Mouse (Mus musculus) testis, postnatal 10 days (tissue): Measurements from ENCODE around the gene Tmem38a.

Source experiments
- DNase-seq: peaks from one replicate; pipeline ENCODE4 v3.0.0; 2021; ENCODE audit warnings: low spot score

The Tmem38a gene

GRCm38 (mm10) chr8:72571611-72572473 is at the start of gene Tmem38a:
Gene Tmem38a (plus strand): TSS chr8:72572055.
- peak; percentile 88 for DNase-seq

- DNase-seq, result no peak
Measured at GRCm38 (mm10) chr8:72532103-72532502, 39.8 kb upstream of the Tmem38a start.

GRCm38 (mm10) chr8:72534888-72535287 is 37.0 kb upstream of the Tmem38a start:
- no peak for DNase-seq

GRCm38 (mm10) chr8:72539234-72539633 is 32.6 kb upstream of the Tmem38a start:
- DNase-seq, result no peak

GRCm38 (mm10) chr8:72547122-72547801 is 24.6 kb upstream of the Tmem38a start:
- peak; percentile 61 for DNase-seq

- peak; percentile 98 for DNase-seq
Measured at GRCm38 (mm10) chr8:72547802-72548643, 23.8 kb upstream of the Tmem38a start, which contains the start of gene Med26. Gene Med26 (minus strand): TSS chr8:72548270.

GRCm38 (mm10) chr8:72548644-72549313 is 23.1 kb upstream of the Tmem38a start:
- no peak for DNase-seq

GRCm38 (mm10) chr8:72549314-72549892 is 22.5 kb upstream of the Tmem38a start:
- no peak for DNase-seq

- DNase-seq, result no peak
Measured at GRCm38 (mm10) chr8:72555770-72556169, 16.1 kb upstream of the Tmem38a start.

- no peak for DNase-seq
Measured at GRCm38 (mm10) chr8:72561111-72561689, 10.7 kb upstream of the Tmem38a start.

GRCm38 (mm10) chr8:72565970-72566369 is 5.9 kb upstream of the Tmem38a start:
- no peak for DNase-seq

- peak; percentile 98 for DNase-seq
Measured at GRCm38 (mm10) chr8:72570633-72571610, 933 bp upstream of the Tmem38a start, which contains the start of gene Smim7. Gene Smim7 (minus strand): TSS chr8:72571088.

- no peak for DNase-seq
Measured at GRCm38 (mm10) chr8:72572507-72572906, 652 bp downstream of the Tmem38a start.

GRCm38 (mm10) chr8:72573450-72573849 is 1.6 kb downstream of the Tmem38a start:
- DNase-seq, result no peak

- DNase-seq, result no peak
Measured at GRCm38 (mm10) chr8:72575915-72576314, 4.1 kb downstream of the Tmem38a start.

GRCm38 (mm10) chr8:72577266-72577665 is 5.4 kb downstream of the Tmem38a start:
- DNase-seq, result no peak

GRCm38 (mm10) chr8:72577941-72578340 is 6.1 kb downstream of the Tmem38a start:
- no peak for DNase-seq

GRCm38 (mm10) chr8:72579374-72579773 is 7.5 kb downstream of the Tmem38a start:
- DNase-seq, result no peak

GRCm38 (mm10) chr8:72583056-72583771 is 11.4 kb downstream of the Tmem38a start:
- DNase-seq, result no peak
